Mouse (Mus musculus) stomach, postnatal 0 days (tissue): ENCODE results near the gene Pds5b. TPM values are rescaled to one million over a fixed set of nuclear protein-coding genes. Genes with fewer than 3 reads are reported as not detected.

Source experiments
- ATAC-seq: fragments of 200-750 bp; cut with Nextera tagmentation; 2 replicates; pipeline ENCODE4 v1.8.0; 2017; ENCODE audit not compliant: low FRiP score, low TSS enrichment
- DNase-seq: peaks from one replicate; pipeline ENCODE4 v3.0.0-alpha.2; 2016; ENCODE audit warnings: low spot score
- H3K27ac ChIP-seq: fragments of 300-500 bp; sonication (generic); replicated peaks from 2 replicates; pipeline ENCODE4 v1.5.1; 2014; ENCODE audit warnings: mild to moderate bottlenecking, control low read depth
- H3K27me3 ChIP-seq: fragments of 300-500 bp; sonication (generic); 2 replicates; pipeline ENCODE4 v1.6.1; 2014; ENCODE audit warnings: low read length; ENCODE audit not compliant: control insufficient read depth, insufficient read depth
- H3K36me3 ChIP-seq: fragments of 300-500 bp; sonication (generic); 2 replicates; pipeline ENCODE4 v1.6.1; 2014; ENCODE audit warnings: low read length, mixed read lengths; ENCODE audit not compliant: control insufficient read depth, insufficient read depth
- H3K4me1 ChIP-seq: fragments of 300-500 bp; sonication (generic); replicated peaks from 2 replicates; pipeline ENCODE4 v1.6.1; 2014; ENCODE audit warnings: antibody characterized with exemption; ENCODE audit not compliant: control insufficient read depth, insufficient read depth
- H3K4me2 ChIP-seq: fragments of 300-500 bp; sonication (generic); replicated peaks from 2 replicates; pipeline ENCODE4 v1.6.1; 2014; ENCODE audit warnings: low read depth, mild to moderate bottlenecking, control low read depth, moderate library complexity
- H3K4me3 ChIP-seq: fragments of 300-500 bp; sonication (generic); 2 replicates; pipeline ENCODE4 v1.5.1; 2014; ENCODE audit warnings: low read depth, low read length, control low read depth
- H3K9ac ChIP-seq: fragments of 300-500 bp; sonication (generic); 2 replicates; pipeline ENCODE4 v1.6.1; 2014; ENCODE audit warnings: mild to moderate bottlenecking, low read length, control low read depth, mixed read lengths
- H3K9me3 ChIP-seq: fragments of 300-500 bp; sonication (generic); 2 replicates; pipeline ENCODE4 v1.6.1; 2016; ENCODE audit warnings: low read length; ENCODE audit not compliant: control insufficient read depth
- CTCF ChIP-seq: IDR thresholded peaks from 2 replicates; pipeline ENCODE4 v1.5.1; 2016; ENCODE audit warnings: antibody characterized with exemption, low read depth, mild to moderate bottlenecking, moderate library complexity
- EP300 ChIP-seq: optimal IDR thresholded peaks from 2 replicates; pipeline ENCODE3; 2016; ENCODE audit warnings: antibody characterized with exemption
- WGBS: fragments of 180-500 bp; shearing (Covaris S2); extraction: QIAGEN DNeasy Blood & Tissue Kit; methylation state at CpG from one replicate; pipeline ENCODE4 v1.1.7; 2014; 5-methylcytosine and 5-hydroxymethylcytosine counted together
- polyA plus RNA-seq: library from polyadenylated mRNA; unstranded; fragments of >200 nt; fragmentation: Nextera tagmentation; extraction: Ambion mirVana; gene quantifications from 2 replicates; pipeline ENCODE4 v1.2.1, GENCODE M21; 2015

The Pds5b gene
- polyA plus RNA-seq, 1 experiment from 2014 or later, result 9.1 TPM

GRCm38 (mm10) chr5:150740597-150740996 lies 67.1 kb downstream of the Pds5b start:
- H3K9me3 ChIP-seq, result no peaks in the 10 kb centered on the region
- H3K36me3 ChIP-seq, result no peaks in the 10 kb centered on the region
- ATAC-seq, result no peak
- no peaks in the 10 kb centered on the region for H3K27me3 ChIP-seq
- no peak overlapping the region for H3K4me2 ChIP-seq
- no peak for DNase-seq
- TF ChIP-seq EP300 (no peak), CTCF (no peak)
- H3K27ac ChIP-seq, result no peak overlapping the region
- 85% methylated on average over 1 of the region's 2 CpGs for WGBS
- H3K4me1 ChIP-seq, result no peaks in the 10 kb centered on the region
- H3K4me3 ChIP-seq, result no peak overlapping the region
- H3K9ac ChIP-seq, result no peak overlapping the region

GRCm38 (mm10) chr5:150756623-150757022 lies 83.1 kb downstream of the Pds5b start:
- no peak overlapping the region for H3K27ac ChIP-seq
- no peak for TF ChIP-seq EP300
- TF ChIP-seq CTCF, result no peak
- no peaks in the 10 kb centered on the region for H3K4me1 ChIP-seq
- ATAC-seq, result no peak
- H3K36me3 ChIP-seq, result peaks cover 7% of the 10 kb centered on the region; the same call in 1 of the 2 replicates
- H3K27me3 ChIP-seq, result no peaks in the 10 kb centered on the region
- no peak for DNase-seq
- H3K4me2 ChIP-seq, result no peak overlapping the region
- no peak overlapping the region for H3K9ac ChIP-seq
- WGBS, result 92% methylated on average over 5 of the region's 5 CpGs
- no peaks in the 10 kb centered on the region for H3K9me3 ChIP-seq
- no peak overlapping the region for H3K4me3 ChIP-seq

GRCm38 (mm10) chr5:150772403-150772802 lies 98.9 kb downstream of the Pds5b start:
- H3K4me1 ChIP-seq, result 0 out of 2 replicates have a peak, but pooled peaks cover 2% of the 10 kb centered on the region
- ATAC-seq, result no peak
- TF ChIP-seq EP300 (no peak), CTCF (no peak)
- H3K27ac ChIP-seq, result no peak overlapping the region
- H3K4me3 ChIP-seq, result no peak overlapping the region
- no peaks in the 10 kb centered on the region for H3K27me3 ChIP-seq
- no peak for DNase-seq
- no peaks in the 10 kb centered on the region for H3K9me3 ChIP-seq
- no peak overlapping the region for H3K9ac ChIP-seq
- 50% methylated on average over 5 of the region's 5 CpGs for WGBS
- H3K36me3 ChIP-seq, result no peaks in the 10 kb centered on the region
- H3K4me2 ChIP-seq, result no peak overlapping the region

GRCm38 (mm10) chr5:150773083-150773482 lies 99.5 kb downstream of the Pds5b start:
- H3K4me1 ChIP-seq, result 0 out of 2 replicates have a peak, but pooled peaks cover 2% of the 10 kb centered on the region
- no peak overlapping the region for H3K4me3 ChIP-seq
- no peak for DNase-seq
- H3K9ac ChIP-seq, result no peak overlapping the region
- no peaks in the 10 kb centered on the region for H3K27me3 ChIP-seq
- H3K36me3 ChIP-seq, result no peaks in the 10 kb centered on the region
- H3K27ac ChIP-seq, result no peak overlapping the region
- H3K4me2 ChIP-seq, result no peak overlapping the region
- ATAC-seq, result no peak
- H3K9me3 ChIP-seq, result no peaks in the 10 kb centered on the region
- TF ChIP-seq EP300 (no peak), CTCF (no peak)

GRCm38 (mm10) chr5:150788261-150788660 lies 114.7 kb downstream of the Pds5b start:
- no peak for DNase-seq
- Histone ChIP-seq H3K4me1 (no peaks in the 10 kb centered on the region), H3K36me3 (peaks cover 11% of the 10 kb centered on the region), H3K4me3 (no peak overlapping the region), H3K4me2 (no peak overlapping the region), H3K9me3 (no peaks in the 10 kb centered on the region), H3K27me3 (no peaks in the 10 kb centered on the region), H3K9ac (no peak overlapping the region), H3K27ac (no peak overlapping the region)
- 92% methylated on average over 4 of the region's 4 CpGs for whole genome bisulfite sequencing
- no peak for TF ChIP-seq EP300
- no peak for TF ChIP-seq CTCF
- no peak for ATAC-seq

GRCm38 (mm10) chr5:150789039-150789438 lies 115.5 kb downstream of the Pds5b start:
- Histone ChIP-seq H3K27ac (no peak overlapping the region), H3K9me3 (no peaks in the 10 kb centered on the region), H3K4me2 (no peak overlapping the region), H3K27me3 (no peaks in the 10 kb centered on the region), H3K36me3 (peaks cover 9% of the 10 kb centered on the region), H3K9ac (no peak overlapping the region), H3K4me3 (no peak overlapping the region), H3K4me1 (no peaks in the 10 kb centered on the region)
- DNase-seq (no peak), ATAC-seq (no peak)
- 98% methylated on average over 2 of the region's 2 CpGs for WGBS
- TF ChIP-seq EP300 (no peak), CTCF (no peak)
